Mouse (Mus musculus): Measurements from ENCODE around the gene Gfer. TPM values are rescaled to one million over a fixed set of nuclear protein-coding genes. Genes with fewer than 3 reads are reported as not detected.
"Not testable (repeated sequence)": the region's sequence is repeated elsewhere in the genome, so short reads cannot be mapped to it uniquely, and the experiment has no call there.

The Gfer gene
- polyA plus RNA-seq, 1 experiment from 2014 or later: 37.3 TPM

DNA sequence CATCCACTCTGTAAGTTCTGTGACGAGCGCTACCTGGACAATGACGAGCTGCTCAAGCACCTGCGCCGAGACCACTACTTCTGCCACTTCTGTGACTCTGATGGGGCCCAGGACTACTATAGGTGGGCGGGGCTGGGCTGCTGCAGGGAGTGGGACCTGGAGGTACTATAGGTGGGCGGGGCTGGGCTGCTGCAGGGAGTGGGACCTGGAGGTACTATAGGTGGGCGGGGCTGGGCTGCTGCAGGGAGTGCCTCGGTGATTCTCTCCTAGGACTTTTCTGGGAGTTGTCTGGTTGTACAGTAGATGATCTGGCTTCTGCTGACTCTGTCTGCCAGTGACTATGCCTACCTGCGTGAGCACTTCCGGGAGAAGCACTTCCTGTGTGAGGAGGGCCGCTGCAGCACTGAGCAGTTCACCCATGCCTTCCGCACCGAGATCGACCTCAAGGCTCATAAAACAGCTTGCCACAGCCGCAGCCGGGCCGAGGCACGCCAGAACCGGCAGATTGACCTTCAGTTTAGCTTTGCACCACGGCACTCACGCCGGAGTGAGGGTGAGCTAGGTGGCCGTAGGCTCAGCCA lies 18.4 kb downstream of the Gfer start:
- Histone ChIP-seq H3K4me3 (ENCODE audit: low read length) (no peak overlapping the region), H3K4me1 (ENCODE audit: control insufficient read depth, insufficient read depth, low read depth, low read length) (no peaks in the 10 kb centered on the region; the same call in 1 of the 2 replicates), H3K9me3 (ENCODE audit: control insufficient read depth, low read length) (no peaks in the 10 kb centered on the region), H3K27me3 (replicated peaks; ENCODE audit: control insufficient read depth, insufficient read depth, low read length) (no peaks in the 10 kb centered on the region), H3K9ac (ENCODE audit: low read depth, low read length) (no peak overlapping the region), H3K4me2 (ENCODE audit: low read length) (no peak overlapping the region), H3K27ac (ENCODE audit: low read depth, low read length) (no peak overlapping the region), H3K36me3 (ENCODE audit: control insufficient read depth, insufficient read depth, low read length) (peaks cover 27% of the 10 kb centered on the region)
- no peak; the same call in 1 of the 2 replicates for ATAC-seq
- 94% methylated on average over 24 of the region's 24 CpGs for WGBS

- H3K4me2 ChIP-seq (ENCODE audit: low read length): no peak overlapping the region
- H3K9me3 ChIP-seq (ENCODE audit: control insufficient read depth, low read length): no peaks in the 10 kb centered on the region
- ATAC-seq: no peak
- no peaks in the 10 kb centered on the region for H3K27me3 ChIP-seq (replicated peaks; ENCODE audit: control insufficient read depth, insufficient read depth, low read length)
- no peak overlapping the region for H3K4me3 ChIP-seq (ENCODE audit: low read length)
- H3K4me1 ChIP-seq (ENCODE audit: control insufficient read depth, insufficient read depth, low read depth, low read length): peaks cover 6% of the 10 kb centered on the region
- peaks cover 27% of the 10 kb centered on the region for H3K36me3 ChIP-seq (ENCODE audit: control insufficient read depth, insufficient read depth, low read length)
- H3K27ac ChIP-seq (ENCODE audit: low read depth, low read length): no peak overlapping the region
- H3K9ac ChIP-seq (ENCODE audit: low read depth, low read length): no peak overlapping the region
- 93% methylated on average over 5 of the region's 5 CpGs for WGBS
Measured at GRCm38 (mm10) chr17:24676877-24677276, 19.1 kb downstream of the Gfer start.

DNA sequence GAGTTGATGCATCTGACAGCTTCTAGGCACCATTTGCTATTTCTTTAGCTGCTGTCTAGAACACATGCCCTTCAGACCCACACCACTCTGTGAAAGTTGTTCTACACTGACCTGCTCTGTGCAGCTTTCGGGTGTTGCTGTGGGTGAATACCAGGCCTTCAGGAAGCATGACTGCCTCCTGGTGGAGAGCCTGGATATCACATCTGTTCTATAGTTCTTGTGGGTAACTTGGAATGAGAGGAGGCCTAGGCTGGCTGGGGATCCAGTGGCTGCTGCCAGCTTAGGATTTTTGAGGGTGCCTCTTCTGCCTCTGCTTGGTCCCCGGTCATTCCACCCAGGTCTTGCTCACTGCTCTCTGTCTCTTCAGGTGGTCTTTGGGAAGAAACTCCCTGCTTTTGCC lies 19.8 kb downstream of the Gfer start:
- 55% methylated on average over 2 of the region's 2 CpGs for WGBS
- Histone ChIP-seq H3K27ac (ENCODE audit: low read depth, low read length) (no peak overlapping the region), H3K9ac (ENCODE audit: low read depth, low read length) (no peak overlapping the region), H3K9me3 (ENCODE audit: control insufficient read depth, low read length) (no peaks in the 10 kb centered on the region), H3K4me3 (ENCODE audit: low read length) (no peak overlapping the region), H3K4me1 (ENCODE audit: control insufficient read depth, insufficient read depth, low read depth, low read length) (peaks cover 13% of the 10 kb centered on the region), H3K36me3 (ENCODE audit: control insufficient read depth, insufficient read depth, low read length) (peaks cover 22% of the 10 kb centered on the region), H3K4me2 (ENCODE audit: low read length) (no peak overlapping the region), H3K27me3 (replicated peaks; ENCODE audit: control insufficient read depth, insufficient read depth, low read length) (no peaks in the 10 kb centered on the region)
- no peak for ATAC-seq

- H3K27me3 ChIP-seq (replicated peaks; ENCODE audit: control insufficient read depth, insufficient read depth, low read length): no peaks in the 10 kb centered on the region
- H3K27ac ChIP-seq (ENCODE audit: low read depth, low read length): no peak overlapping the region
- peaks cover 10% of the 10 kb centered on the region for H3K36me3 ChIP-seq (ENCODE audit: control insufficient read depth, insufficient read depth, low read length)
- H3K9ac ChIP-seq (ENCODE audit: low read depth, low read length): no peak overlapping the region
- 84% methylated on average over 7 of the region's 7 CpGs for WGBS
- H3K4me1 ChIP-seq (ENCODE audit: control insufficient read depth, insufficient read depth, low read depth, low read length): peaks cover 23% of the 10 kb centered on the region
- H3K4me2 ChIP-seq (ENCODE audit: low read length): no peak overlapping the region
- no peak overlapping the region for H3K4me3 ChIP-seq (ENCODE audit: low read length)
- no peak for ATAC-seq
- no peaks in the 10 kb centered on the region for H3K9me3 ChIP-seq (ENCODE audit: control insufficient read depth, low read length)
Measured at GRCm38 (mm10) chr17:24674277-24674676, 21.7 kb downstream of the Gfer start.

DNA sequence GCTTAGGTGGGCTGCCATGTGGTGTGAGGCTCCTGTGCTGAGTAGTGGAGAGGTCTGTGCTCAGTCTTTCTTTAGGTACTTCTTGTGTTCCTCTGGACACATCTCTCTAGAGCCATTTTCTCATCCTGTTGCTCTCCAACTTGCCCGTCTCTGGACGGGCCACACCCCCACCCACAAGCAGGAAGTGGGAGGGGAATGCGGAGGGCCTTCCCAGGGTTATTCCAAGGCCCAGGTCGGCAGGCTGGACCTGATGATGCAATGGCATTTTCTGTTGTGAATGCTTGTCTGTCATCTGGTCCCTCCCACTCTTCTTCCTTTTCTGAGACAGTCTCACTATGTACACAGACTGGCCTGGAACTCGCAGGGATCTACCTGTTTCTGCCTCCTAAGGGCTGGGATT lies 23.8 kb downstream of the Gfer start:
- Histone ChIP-seq H3K4me3 (ENCODE audit: low read length) (no peak overlapping the region), H3K9me3 (ENCODE audit: control insufficient read depth, low read length) (no peaks in the 10 kb centered on the region), H3K4me1 (ENCODE audit: control insufficient read depth, insufficient read depth, low read depth, low read length) (peaks cover 26% of the 10 kb centered on the region), H3K27me3 (replicated peaks; ENCODE audit: control insufficient read depth, insufficient read depth, low read length) (no peaks in the 10 kb centered on the region), H3K36me3 (ENCODE audit: control insufficient read depth, insufficient read depth, low read length) (peaks cover 1% of the 10 kb centered on the region; the same call in 1 of the 2 replicates), H3K27ac (ENCODE audit: low read depth, low read length) (no peak overlapping the region), H3K4me2 (ENCODE audit: low read length) (peak overlapping the region; percentile 22), H3K9ac (ENCODE audit: low read depth, low read length) (no peak overlapping the region)
- ATAC-seq: no peak
- 40% methylated on average over 5 of the region's 5 CpGs for WGBS

DNA sequence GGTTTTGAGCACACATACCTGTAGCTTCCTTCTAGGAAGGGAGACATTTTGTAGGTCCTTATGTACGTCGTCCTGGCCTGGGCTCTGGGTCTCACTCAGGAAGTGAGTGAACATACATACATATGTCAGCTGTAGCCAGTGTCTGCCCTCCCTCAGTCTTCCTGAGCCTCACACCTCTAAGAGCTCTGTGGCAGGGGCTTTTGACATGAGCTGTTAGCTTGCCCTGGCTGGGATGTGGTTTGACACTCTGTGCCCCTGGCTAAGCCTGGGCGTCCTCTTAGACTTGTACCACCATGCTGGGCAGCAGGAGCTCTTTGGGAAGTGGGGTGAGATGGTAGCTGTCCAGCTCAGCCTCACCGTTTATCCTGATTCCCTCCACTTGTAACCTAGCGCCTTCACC lies 24.6 kb downstream of the Gfer start:
- H3K27me3 ChIP-seq (replicated peaks; ENCODE audit: control insufficient read depth, insufficient read depth, low read length): no peaks in the 10 kb centered on the region
- H3K27ac ChIP-seq (ENCODE audit: low read depth, low read length): no peak overlapping the region
- WGBS: 67% methylated on average over 5 of the region's 5 CpGs
- H3K9me3 ChIP-seq (ENCODE audit: control insufficient read depth, low read length): no peaks in the 10 kb centered on the region
- no peak for ATAC-seq
- peak overlapping the region; percentile 93 for H3K4me2 ChIP-seq (ENCODE audit: low read length)
- no peak overlapping the region for H3K9ac ChIP-seq (ENCODE audit: low read depth, low read length)
- no peaks in the 10 kb centered on the region for H3K36me3 ChIP-seq (ENCODE audit: control insufficient read depth, insufficient read depth, low read length)
- no peak overlapping the region; the same call in 1 of the 2 replicates for H3K4me3 ChIP-seq (ENCODE audit: low read length)
- peaks cover 26% of the 10 kb centered on the region for H3K4me1 ChIP-seq (ENCODE audit: control insufficient read depth, insufficient read depth, low read depth, low read length)

- peak overlapping the region; percentile 93 for H3K4me2 ChIP-seq (ENCODE audit: low read length)
- no peak for ATAC-seq
- peak overlapping the region; percentile 99 for H3K9ac ChIP-seq (ENCODE audit: low read depth, low read length)
- no peaks in the 10 kb centered on the region for H3K36me3 ChIP-seq (ENCODE audit: control insufficient read depth, insufficient read depth, low read length)
- 12% methylated on average over 8 of the region's 8 CpGs for WGBS
- H3K27ac ChIP-seq (ENCODE audit: low read depth, low read length): peak overlapping the region; percentile 92
- H3K9me3 ChIP-seq (ENCODE audit: control insufficient read depth, low read length): no peaks in the 10 kb centered on the region
- peak overlapping the region; percentile 97 for H3K4me3 ChIP-seq (ENCODE audit: low read length)
- H3K27me3 ChIP-seq (replicated peaks; ENCODE audit: control insufficient read depth, insufficient read depth, low read length): no peaks in the 10 kb centered on the region
- H3K4me1 ChIP-seq (ENCODE audit: control insufficient read depth, insufficient read depth, low read depth, low read length): peaks cover 26% of the 10 kb centered on the region
Measured at GRCm38 (mm10) chr17:24670246-24670844, 25.6 kb downstream of the Gfer start.

- Histone ChIP-seq H3K36me3 (ENCODE audit: control insufficient read depth, insufficient read depth, low read length) (no peaks in the 10 kb centered on the region), H3K9me3 (ENCODE audit: control insufficient read depth, low read length) (no peaks in the 10 kb centered on the region), H3K27ac (ENCODE audit: low read depth, low read length) (peak within 1 kb of the TSS; percentile 92), H3K4me1 (ENCODE audit: control insufficient read depth, insufficient read depth, low read depth, low read length) (peaks cover 26% of the 10 kb centered on the region), H3K27me3 (replicated peaks; ENCODE audit: control insufficient read depth, insufficient read depth, low read length) (no peaks in the 10 kb centered on the region), H3K4me3 (ENCODE audit: low read length) (peak within 1 kb of the TSS; percentile 97), H3K9ac (ENCODE audit: low read depth, low read length) (peak within 1 kb of the TSS; percentile 99), H3K4me2 (ENCODE audit: low read length) (peak within 1 kb of the TSS; percentile 93)
- WGBS: under 1% methylated on average over 65 of the region's 80 CpGs
- peak; percentile 98 for ATAC-seq
Measured at GRCm38 (mm10) chr17:24669545-24670245, 26.3 kb downstream of the Gfer start, which contains the start of gene Zfp598. Gene Zfp598, plus strand, starts transcription at chr17:24669687.

DNA sequence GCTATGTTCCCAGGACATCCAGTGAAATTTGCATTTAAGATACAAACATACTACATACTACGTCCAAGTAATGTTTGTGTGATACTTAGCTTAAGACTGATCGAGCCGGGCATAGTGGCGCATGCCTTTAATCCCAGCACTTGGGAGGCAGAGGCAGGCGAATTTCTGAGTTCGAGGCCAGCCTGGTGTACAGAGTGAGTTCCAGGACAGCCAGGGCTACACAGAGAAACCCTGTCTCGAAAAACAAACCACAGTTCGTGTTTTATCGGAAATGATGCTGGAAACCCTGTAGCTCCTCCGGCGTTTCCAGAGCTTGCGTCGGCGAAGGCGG lies 26.8 kb downstream of the Gfer start:
- peaks cover 26% of the 10 kb centered on the region for H3K4me1 ChIP-seq (ENCODE audit: control insufficient read depth, insufficient read depth, low read depth, low read length)
- not testable (repeated sequence) for H3K36me3 ChIP-seq (ENCODE audit: control insufficient read depth, insufficient read depth, low read length); H3K27me3 ChIP-seq (replicated peaks; ENCODE audit: control insufficient read depth, insufficient read depth, low read length); H3K9me3 ChIP-seq (ENCODE audit: control insufficient read depth, low read length)
- peak overlapping the region; percentile 93 for H3K4me2 ChIP-seq (ENCODE audit: low read length)
- 14% methylated on average over 15 of the region's 15 CpGs for WGBS
- peak; percentile 24 for ATAC-seq
- peak overlapping the region; percentile 71 for H3K27ac ChIP-seq (ENCODE audit: low read depth, low read length)
- peak overlapping the region; percentile 99 for H3K9ac ChIP-seq (ENCODE audit: low read depth, low read length)
- H3K4me3 ChIP-seq (ENCODE audit: low read length): peak overlapping the region; percentile 97
